Mouse (Mus musculus) frontal cortex, postnatal 10 days (tissue): ENCODE results near the gene Rexo4.
A peak's percentile ranks its signal among the peaks of the same experiment; 100 is the strongest.

Experiments
- DNase-seq, 2 experiments: peaks; one replicate each; pipeline ENCODE4 v3.0.0; 2022; ENCODE audit warnings: low spot score in 2 of 2, mixed read lengths in 1 of 2

The Rexo4 gene

DNA sequence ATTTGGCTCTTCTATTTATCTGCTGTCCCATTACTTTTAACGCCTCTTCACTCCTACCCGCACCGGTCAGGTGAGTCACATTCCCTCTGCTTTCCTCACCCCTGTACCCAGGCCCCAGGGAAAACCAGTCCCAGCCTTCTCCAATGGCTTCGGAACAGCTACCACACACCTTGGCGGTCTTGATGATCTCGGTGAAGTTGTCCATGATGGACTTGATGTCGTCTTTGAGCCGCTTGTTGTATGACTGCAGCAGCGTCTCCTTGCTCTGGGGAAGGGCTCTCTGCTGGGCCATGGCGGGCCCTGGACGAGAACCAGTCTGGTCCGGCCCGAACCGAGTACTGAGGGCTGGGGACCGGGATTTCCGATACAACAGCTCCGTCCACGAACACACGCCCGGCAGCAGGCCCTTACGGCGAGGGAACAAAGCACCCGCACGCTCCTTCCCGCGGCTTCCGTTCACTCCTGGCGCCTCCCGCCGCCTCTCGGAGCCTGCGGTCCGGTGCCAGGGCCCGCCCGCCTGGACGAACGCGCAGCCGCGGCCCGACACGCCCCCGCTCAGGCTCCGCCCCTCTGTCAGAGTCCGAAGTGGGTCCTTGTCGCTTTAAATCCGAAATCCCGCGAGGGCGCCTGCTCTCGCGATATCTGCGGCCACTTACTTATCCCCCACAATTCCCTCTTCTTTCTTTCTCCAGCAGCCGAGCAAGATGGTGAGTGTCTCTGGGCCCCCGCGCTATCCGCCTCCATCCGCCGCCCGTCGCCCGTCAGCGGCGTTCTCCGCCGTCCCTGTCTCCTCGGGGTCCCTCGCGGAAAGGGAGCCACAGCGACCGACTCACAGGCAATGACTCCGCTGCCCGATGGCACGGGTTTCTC, 53.8 kb downstream of the Rexo4 start, which contains the start of the genes Med22 and Rpl7a:
TSS of gene Med22 (minus strand) at position 554 of the 870 bp plus-strand sequence.
TSS of gene Rpl7a (plus strand) at position 641 of the 870 bp plus-strand sequence.
- peak; percentile 99 to 100 for DNase-seq

- no peak for DNase-seq
Observed at GRCm38 (mm10) chr2:26909387-26909784, 54.8 kb downstream of the Rexo4 start.

DNA sequence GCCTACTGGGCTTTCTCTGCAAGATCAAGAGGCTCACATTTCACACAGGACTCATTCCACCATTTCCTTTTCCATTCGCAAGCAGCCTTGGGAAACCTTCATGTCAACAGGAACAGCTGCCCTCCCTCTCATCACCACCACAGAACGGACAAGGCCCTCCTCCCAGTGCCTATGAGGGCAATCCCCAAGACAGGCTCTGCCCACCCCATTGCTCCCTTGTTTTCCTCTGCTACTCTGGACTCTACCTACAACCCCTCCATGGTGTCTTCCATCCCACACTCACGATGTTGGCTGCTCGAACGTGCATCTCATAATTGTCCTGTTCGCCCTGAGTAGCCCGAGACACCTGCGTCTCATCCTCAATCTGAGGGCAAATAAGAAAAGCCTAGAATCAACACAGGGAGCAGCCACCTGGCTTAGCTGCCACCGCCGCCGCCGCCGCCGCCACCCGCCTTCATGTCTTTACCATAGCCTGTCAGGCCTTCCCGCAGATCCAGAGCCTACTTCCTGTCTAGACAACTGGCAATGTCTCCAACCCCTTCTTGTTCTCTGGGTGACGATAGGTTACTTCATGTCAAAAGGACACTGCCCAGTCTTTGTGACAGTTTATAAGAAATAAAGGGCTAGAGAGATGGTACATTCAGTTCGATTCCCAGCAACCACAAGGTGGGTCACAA, 55.3 kb downstream of the Rexo4 start:
- no peak for DNase-seq

GRCm38 (mm10) chr2:26907109-26907508, 57.1 kb downstream of the Rexo4 start:
- DNase-seq = no peak

- no peak for DNase-seq
Observed at GRCm38 (mm10) chr2:26906431-26906830, 57.8 kb downstream of the Rexo4 start.

DNA sequence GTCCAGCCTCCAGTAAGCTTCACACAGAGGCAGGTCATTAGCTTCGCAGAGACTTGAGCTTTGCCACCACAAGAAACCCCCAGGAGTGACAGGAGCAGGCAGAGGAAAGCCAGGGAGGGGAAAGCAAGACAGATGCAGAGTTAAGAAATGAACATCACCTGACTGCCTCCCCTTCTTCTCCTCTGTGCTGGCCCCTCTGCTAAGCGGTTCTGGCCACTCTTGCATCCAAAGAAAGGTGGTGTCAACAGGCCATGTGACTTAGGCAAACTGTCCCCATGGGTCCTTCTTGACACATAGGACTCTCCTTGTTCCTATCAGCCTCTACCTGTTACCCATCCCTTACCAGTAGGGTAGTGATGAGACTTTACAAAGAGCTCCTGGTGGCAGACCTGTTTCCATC, 58.2 kb downstream of the Rexo4 start:
- DNase-seq = no peak
